Mouse (Mus musculus) heart, embryonic 10.5 days (tissue): ENCODE data around the gene Cdc42ep1. TPM values are rescaled to one million over a fixed set of nuclear protein-coding genes. Genes with fewer than 3 reads are reported as not detected.

ENCODE experiments used
- DNase-seq: peaks from one replicate; pipeline ENCODE4 v3.0.0-alpha.2; 2017; ENCODE audit warnings: low spot score
- H3K27ac ChIP-seq: fragments of 300-500 bp; sonication (generic); 2 replicates; pipeline ENCODE4 v1.5.1; 2016; ENCODE audit warnings: mild to moderate bottlenecking
- H3K27me3 ChIP-seq: fragments of 300-500 bp; sonication (generic); 2 replicates; pipeline ENCODE4 v1.6.1; 2016; ENCODE audit warnings: mild to moderate bottlenecking; ENCODE audit not compliant: poor library complexity, insufficient read depth, severe bottlenecking
- H3K36me3 ChIP-seq: fragments of 300-500 bp; sonication (generic); 2 replicates; pipeline ENCODE4 v1.6.1; 2016; ENCODE audit warnings: mild to moderate bottlenecking, moderate library complexity
- H3K4me1 ChIP-seq: fragments of 300-500 bp; sonication (generic); 2 replicates; pipeline ENCODE4 v1.6.1; 2016; ENCODE audit warnings: mild to moderate bottlenecking
- H3K4me3 ChIP-seq: fragments of 300-500 bp; sonication (generic); 2 replicates; pipeline ENCODE4 v1.5.1; 2016; ENCODE audit warnings: mild to moderate bottlenecking, moderate library complexity
- H3K9me3 ChIP-seq: fragments of 300-500 bp; sonication (generic); 2 replicates; pipeline ENCODE4 v1.6.1; 2016; ENCODE audit warnings: mild to moderate bottlenecking, moderate library complexity
- WGBS: fragments of 180-500 bp; shearing (Covaris S2); methylation state at CpG from one replicate; pipeline ENCODE4 v1.1.7; 2016; 5-methylcytosine and 5-hydroxymethylcytosine counted together
- microRNA-seq: library from miRNA; unstranded; fragments of <30 nt; microRNA quantifications from one replicate; pipeline ENCODE4, GENCODE M21; 2017
- polyA plus RNA-seq: library from polyadenylated mRNA; unstranded; fragments of >200 nt; fragmentation: Nextera tagmentation; extraction: Ambion mirVana; gene quantifications from 2 replicates; pipeline ENCODE4 v1.2.1, GENCODE M21; 2016

The Cdc42ep1 gene
- polyA plus RNA-seq, 1 experiment from 2014 or later = 37.3 TPM

GRCm38 (mm10) chr15:78899409-78899739 is 57.0 kb downstream of the Cdc42ep1 start, which contains the start of gene Gm49510:
Gm49510 (plus strand) TSS chr15:78899667.
- WGBS = 1% methylated on average over 20 of the region's 20 CpGs
- no peak for DNase-seq

GRCm38 (mm10) chr15:78899740-78900584 is 57.5 kb downstream of the Cdc42ep1 start, which contains the start of gene Sh3bp1:
Sh3bp1 (plus strand) TSS chr15:78899768.
- H3K4me1 ChIP-seq = peaks cover 70% of the 10 kb centered on the region
- H3K27ac ChIP-seq = peak within 1 kb of the TSS; percentile 92
- WGBS = under 1% methylated on average over 47 of the region's 47 CpGs

More at GRCm38 (mm10) chr15:78899409-78899739, 57.0 kb downstream of the Cdc42ep1 start, which contains the start of gene Gm49510:
- no peaks in the 10 kb centered on the region for H3K9me3 ChIP-seq
- no peaks in the 10 kb centered on the region for H3K27me3 ChIP-seq
- peaks cover 35% of the 10 kb centered on the region for H3K36me3 ChIP-seq
- H3K4me3 ChIP-seq = peak within 1 kb of the TSS; percentile 83
- H3K27ac ChIP-seq = peak within 1 kb of the TSS; percentile 92
- peaks cover 76% of the 10 kb centered on the region for H3K4me1 ChIP-seq

More at GRCm38 (mm10) chr15:78899740-78900584, 57.5 kb downstream of the Cdc42ep1 start, which contains the start of gene Sh3bp1:
- H3K36me3 ChIP-seq = peaks cover 41% of the 10 kb centered on the region
- DNase-seq = peak; percentile 91
- peak within 1 kb of the TSS; percentile 83 for H3K4me3 ChIP-seq
- H3K27me3 ChIP-seq = no peaks in the 10 kb centered on the region
- no peaks in the 10 kb centered on the region for H3K9me3 ChIP-seq

Small RNA genes lying within 50 kb of the gene (microRNA-seq; reads per million reads assigned to microRNA genes)
- not detected for gene Mir6955

Other genes with a start within 250 kb of the Cdc42ep1 start
- gene Cyth4, start 245.6 kb upstream of the Cdc42ep1 start, polyA plus RNA-seq = 2.3 and 5.0 TPM in 2 replicates
- gene Elfn2, start 123.9 kb upstream of the Cdc42ep1 start, polyA plus RNA-seq = 0.02 TPM in 1 of 2 replicates, not detected in the other
- 5.5 and 10.3 TPM in 2 replicates for gene Mfng, start 69.1 kb upstream of the Cdc42ep1 start, polyA plus RNA-seq
- gene Card10, start 39.6 kb upstream of the Cdc42ep1 start, polyA plus RNA-seq = 3.5 and 4.0 TPM in 2 replicates
- gene Lgals2, start 12.9 kb downstream of the Cdc42ep1 start, polyA plus RNA-seq = 2.2 TPM in 1 of 2 replicates, not detected in the other
- 51.5 and 56.6 TPM in 2 replicates for gene Gga1, start 34.6 kb downstream of the Cdc42ep1 start, polyA plus RNA-seq
- gene Gm49510, start 57.0 kb downstream of the Cdc42ep1 start, polyA plus RNA-seq = 0.11 and 0.38 TPM in 2 replicates
- gene Sh3bp1, start 57.1 kb downstream of the Cdc42ep1 start, polyA plus RNA-seq = 33.8 and 44.4 TPM in 2 replicates
- gene Pdxp, start 71.3 kb downstream of the Cdc42ep1 start, polyA plus RNA-seq = 26.5 and 35.7 TPM in 2 replicates
- gene Lgals1, start 84.1 kb downstream of the Cdc42ep1 start, polyA plus RNA-seq = 427 and 466 TPM in 2 replicates
- 45.8 and 70.0 TPM in 2 replicates for gene Nol12, start 92.3 kb downstream of the Cdc42ep1 start, polyA plus RNA-seq
- gene Triobp, start 105.1 kb downstream of the Cdc42ep1 start, polyA plus RNA-seq = 63.6 and 68.2 TPM in 2 replicates
- gene H1f0, start 185.8 kb downstream of the Cdc42ep1 start, polyA plus RNA-seq = 195 and 250 TPM in 2 replicates
- gene Galr3, start 199.3 kb downstream of the Cdc42ep1 start, polyA plus RNA-seq = 0.26 TPM in 1 of 2 replicates, not detected in the other
- 34.8 and 48.7 TPM in 2 replicates for gene Ankrd54, start 220.3 kb downstream of the Cdc42ep1 start, polyA plus RNA-seq
- gene Eif3l, start 232.6 kb downstream of the Cdc42ep1 start, polyA plus RNA-seq = 201 and 226 TPM in 2 replicates